Mouse (Mus musculus): ENCODE measurements around the gene Car11.
A peak's percentile ranks its signal among the peaks of the same experiment; 100 is the strongest.

Car11 gene

DNA sequence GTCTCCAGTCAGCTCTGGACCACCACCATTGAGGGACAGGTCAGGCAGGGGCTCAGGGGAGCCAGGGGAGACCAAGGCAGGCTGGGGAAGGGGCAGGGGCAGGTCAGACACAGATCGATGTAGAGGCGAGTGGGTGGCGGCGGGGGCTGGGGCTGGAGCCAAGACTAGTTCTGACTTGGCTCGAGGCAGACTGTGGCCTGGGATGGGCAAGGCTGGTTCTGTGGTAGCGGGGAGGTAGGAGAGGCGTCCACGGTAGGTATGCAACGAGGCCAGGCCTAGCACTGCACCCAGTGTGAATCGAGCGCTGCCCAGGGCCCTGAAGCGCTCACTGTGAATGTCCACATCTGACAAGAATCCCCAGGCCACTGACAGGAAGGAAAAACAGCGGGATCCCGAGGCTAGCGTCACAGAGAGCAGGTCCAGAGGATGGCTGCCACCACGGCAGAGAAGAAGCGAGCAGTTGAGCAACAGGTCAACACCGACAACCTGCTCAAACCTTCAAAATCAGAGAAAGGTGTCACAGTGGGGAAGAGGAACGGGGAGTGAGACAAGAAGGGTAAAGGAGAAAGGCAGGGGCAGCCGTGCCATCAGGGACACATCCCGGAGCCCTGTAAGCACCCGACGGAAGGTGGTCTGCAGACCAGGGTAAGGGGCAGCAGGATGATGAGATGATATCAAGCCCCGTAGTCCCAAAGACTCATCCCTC, 11.8 kb downstream of the Car11 start:
- DNase-seq (ENCODE audit: low spot score), result no peak

GRCm38 (mm10) chr7:45712022-45712757, 12.5 kb downstream of the Car11 start:
- DNase-seq (ENCODE audit: low spot score), result no peak

- DNase-seq (ENCODE audit: low spot score), result no peak
Measured at GRCm38 (mm10) chr7:45713396-45713795, 13.8 kb downstream of the Car11 start.

DNA sequence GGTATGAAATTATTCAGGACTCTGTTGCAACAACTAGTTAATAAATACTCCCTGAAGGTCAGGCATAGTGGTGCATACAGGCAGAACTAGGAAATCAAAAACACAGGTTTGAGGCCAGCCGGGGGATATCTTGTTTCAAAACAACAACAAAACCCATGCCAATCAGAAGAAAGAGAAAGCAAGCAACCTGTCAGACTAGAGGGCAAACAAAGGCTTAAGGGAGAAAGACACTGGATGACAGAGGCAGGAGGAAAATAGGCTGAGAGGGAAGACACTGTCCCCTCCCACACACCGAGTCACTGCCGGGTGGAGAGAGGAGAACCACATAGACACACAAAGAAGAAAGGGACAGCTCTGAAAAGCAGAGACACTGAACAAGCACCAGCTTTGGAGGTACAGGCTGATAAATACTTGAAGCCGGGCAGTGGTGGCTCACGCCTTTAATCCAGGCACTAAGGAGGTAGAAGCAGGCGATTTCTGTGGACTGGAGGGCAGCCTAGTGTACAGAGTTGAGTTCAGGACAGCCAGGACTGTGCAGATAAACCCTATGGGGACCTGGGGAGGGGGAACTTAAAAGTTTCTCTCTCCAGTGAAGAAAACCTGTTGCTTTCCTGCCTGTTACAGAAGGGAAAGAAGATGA, 14.4 kb downstream of the Car11 start:
- no peak for DNase-seq (ENCODE audit: low spot score)

DNA sequence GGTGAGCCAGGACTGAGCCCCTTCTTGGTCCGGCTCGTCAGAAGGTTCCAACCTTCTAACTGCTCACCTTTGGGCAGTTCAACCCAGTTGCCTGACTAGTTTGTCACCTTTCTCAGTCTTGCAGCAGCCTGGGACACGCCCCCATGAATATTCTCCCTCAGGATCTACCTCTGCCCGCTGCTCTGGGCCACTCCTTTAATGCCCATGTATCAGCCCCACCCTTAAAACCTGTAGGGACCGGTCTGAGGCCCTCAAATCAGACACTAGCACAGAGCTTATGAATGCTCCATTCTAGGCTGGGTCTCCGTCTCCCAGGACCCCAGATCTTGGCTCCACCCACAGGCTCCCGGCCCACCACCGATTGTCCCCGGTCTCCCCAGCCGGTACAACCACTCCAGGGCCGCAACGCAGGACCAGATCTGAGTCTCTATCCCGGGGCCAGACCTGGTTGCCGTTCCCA, 15.0 kb downstream of the Car11 start:
- no peak for DNase-seq (ENCODE audit: low spot score)

GRCm38 (mm10) chr7:45715090-45715708, 15.6 kb downstream of the Car11 start, which contains the start of gene Rpl18:
Gene Rpl18 (plus strand): TSS chr7:45715457.
- DNase-seq (ENCODE audit: low spot score), result peak; percentile 93

- no peak for DNase-seq (ENCODE audit: low spot score)
Measured at GRCm38 (mm10) chr7:45715741-45716459, 16.3 kb downstream of the Car11 start.

DNA sequence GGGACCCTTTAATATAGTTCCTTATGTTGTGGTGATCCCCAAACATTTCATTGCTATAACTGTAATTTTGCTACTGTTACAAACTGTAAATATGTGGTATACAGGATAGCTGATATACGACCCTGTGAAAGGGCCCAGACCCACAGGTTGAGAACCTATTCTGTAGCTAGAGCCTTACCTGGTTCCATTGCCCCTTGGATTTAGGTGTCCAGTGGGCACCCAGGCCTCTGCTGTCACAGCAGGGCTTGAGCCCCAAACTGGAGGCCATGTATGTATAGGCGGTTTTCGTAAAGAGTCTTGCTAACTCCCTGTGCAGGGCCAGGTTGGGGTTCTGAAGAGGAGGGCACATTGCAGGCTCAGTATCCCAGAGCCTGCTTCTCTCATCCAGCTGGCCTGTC, 16.8 kb downstream of the Car11 start:
- DNase-seq (ENCODE audit: low spot score), result no peak

DNA sequence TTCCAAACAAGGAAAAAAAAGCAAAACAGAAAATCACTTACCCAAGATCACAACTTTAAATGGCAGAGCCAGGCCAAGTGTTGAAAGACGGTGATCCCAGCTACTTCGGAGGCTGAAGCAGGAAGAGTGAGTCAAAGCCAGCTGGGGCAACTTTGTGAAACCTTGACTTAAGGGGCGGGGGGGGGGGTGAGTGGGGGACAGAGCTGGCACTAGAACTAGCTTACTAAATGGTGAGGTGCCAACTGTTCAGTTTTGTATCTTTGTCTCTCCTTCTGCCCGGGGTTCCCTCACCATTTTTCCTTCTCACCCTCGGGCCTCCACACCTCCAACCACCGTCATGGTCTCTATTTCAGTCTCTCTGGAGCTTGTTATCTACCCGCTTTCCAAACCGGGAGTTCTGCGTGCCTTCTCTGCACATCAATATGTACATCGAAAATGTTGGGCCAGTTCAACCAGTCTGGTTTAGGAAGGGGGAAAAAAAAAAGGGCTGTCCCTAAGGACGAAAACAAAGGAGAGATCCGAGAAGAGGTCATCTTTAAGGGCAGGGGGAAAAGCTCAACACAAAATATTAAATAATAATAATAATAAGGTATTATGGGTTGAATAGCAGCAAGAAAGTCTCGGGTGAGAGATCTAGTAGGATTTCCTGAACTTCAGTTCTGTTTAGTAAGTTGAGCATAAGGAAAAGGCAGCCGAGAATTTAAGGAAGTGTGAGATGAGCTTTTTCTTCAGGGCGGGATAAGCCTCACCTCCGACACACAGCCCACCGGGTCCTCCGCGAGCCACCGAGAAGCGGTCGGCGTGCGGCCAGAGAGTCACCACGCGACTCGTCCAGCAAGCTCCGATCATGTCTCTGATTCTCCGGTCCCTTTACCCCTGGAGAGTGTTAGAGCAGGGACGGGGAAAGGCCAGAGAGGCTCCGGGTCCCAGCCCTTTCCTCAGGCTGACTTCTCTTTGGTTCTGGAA, 17.6 kb downstream of the Car11 start:
- no peak for DNase-seq (ENCODE audit: low spot score)

DNA sequence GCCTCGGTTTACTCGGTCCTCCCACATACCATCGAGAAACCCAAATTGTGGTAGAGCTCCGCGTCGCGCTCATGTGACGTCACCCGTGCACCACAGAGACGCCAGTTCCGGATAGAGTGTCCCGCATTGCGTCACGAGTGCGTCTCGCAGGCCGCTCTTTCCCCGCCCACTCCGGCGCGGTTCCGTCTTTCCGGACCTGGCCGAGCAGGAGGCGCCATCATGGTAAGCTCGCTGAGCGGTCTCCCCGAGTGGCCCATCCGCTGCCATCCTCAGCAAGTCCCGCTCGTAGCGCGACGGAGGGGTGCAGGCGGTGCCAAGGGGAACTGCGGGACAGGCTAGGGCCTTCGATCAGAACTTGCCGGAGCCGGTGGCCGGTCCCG, 18.3 kb downstream of the Car11 start, which contains the start of gene Sphk2:
Gene Sphk2 (minus strand): TSS at position 85 of the 380 bp plus-strand sequence.
- peak; percentile 98 for DNase-seq (ENCODE audit: low spot score)

GRCm38 (mm10) chr7:45718331-45718730, 18.7 kb downstream of the Car11 start:
- DNase-seq (ENCODE audit: low spot score), result no peak

GRCm38 (mm10) chr7:45719180-45719579, 19.5 kb downstream of the Car11 start:
- DNase-seq (ENCODE audit: low spot score), result no peak

DNA sequence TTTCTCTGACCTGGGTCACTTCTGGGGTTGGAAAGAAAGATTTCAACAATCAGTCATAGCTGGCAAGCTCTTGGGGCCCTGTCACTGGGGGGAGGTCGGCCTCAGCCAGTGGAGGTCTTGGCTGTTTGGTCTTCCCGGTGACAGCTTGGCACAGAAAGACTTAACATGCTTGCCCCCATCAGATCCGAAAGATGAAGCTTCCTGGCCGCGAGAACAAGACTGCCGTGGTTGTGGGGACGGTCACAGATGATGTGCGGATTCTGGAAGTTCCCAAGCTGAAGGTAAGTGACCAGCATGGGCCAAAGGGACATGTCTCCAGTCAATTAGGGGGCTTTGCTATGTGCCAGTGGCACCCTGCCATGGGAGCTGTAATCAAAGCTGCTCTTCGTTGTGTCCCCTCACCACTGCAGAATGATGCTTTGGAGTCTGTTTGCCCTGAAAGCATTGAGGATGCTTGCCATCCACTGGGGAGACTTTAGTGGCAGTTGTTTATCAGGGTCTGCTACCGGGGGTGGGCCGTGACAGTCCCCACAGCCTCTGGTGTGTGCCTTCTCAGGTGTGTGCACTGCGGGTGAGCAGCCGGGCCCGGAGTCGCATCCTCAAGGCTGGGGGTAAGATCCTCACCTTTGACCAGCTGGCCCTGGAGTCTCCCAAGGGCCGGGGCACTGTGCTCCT, 20.2 kb downstream of the Car11 start:
- DNase-seq (ENCODE audit: low spot score), result no peak

DNA sequence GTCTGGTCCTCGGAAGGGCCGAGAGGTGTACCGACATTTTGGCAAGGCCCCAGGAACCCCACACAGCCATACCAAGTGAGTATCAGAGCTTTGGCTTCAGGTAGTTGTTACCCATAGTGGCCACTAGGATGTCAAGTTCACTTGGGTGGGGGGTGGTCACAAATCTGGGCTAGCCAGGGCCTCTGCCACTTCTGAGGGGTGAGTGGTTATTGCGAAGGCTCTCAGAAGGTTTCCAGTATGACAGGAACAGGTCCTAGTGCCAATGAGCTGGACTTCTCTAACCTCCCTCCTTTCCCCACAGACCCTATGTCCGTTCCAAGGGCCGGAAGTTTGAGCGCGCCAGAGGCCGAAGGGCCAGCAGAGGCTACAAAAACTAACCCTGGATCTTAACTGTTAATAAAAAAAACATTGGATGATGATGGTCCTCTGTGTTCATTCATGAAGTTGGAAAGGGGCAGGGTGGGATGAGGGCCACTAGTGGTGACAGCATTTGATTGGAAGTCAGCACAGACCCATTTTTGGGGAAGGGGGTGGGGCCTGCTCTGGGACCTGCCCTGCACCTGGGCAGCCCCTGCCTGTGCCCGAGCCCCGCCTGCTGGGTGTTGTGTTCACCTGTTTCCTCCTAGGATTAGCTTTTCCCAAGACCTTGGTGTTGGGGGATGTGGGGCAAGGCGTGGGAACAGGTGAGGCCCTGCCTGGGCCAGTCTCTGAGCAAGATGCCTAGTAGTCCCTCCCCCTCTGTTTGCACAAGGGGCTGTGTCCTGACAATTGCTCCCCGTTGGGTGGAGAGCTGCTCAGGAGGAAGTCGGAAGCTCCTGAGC, 21.0 kb downstream of the Car11 start, which contains the start of gene Fam83e:
Gene Fam83e (plus strand): TSS at position 800 of the 821 bp plus-strand sequence.
- DNase-seq (ENCODE audit: low spot score), result peak; percentile 15

GRCm38 (mm10) chr7:45721234-45721571, 21.6 kb downstream of the Car11 start:
- no peak for DNase-seq (ENCODE audit: low spot score)

GRCm38 (mm10) chr7:45721642-45722347, 22.2 kb downstream of the Car11 start:
- DNase-seq (ENCODE audit: low spot score), result no peak

DNA sequence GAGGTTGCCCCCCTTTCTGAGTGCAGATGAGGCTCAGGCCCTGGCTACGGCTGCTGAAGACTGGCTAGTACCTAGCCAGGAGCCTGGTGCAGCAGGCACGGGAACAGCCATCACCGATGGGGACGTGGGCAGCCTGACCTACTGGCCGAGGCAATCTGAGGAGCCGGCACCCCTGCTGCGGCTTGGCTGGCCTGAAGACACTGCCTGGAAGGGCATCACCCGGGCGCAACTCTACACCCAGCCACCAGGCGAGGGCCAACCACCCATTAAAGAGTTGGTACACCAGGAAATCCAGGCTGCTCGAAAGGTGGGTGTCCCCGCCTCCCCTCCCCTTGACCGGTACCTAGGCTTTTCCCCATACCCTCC, 22.7 kb downstream of the Car11 start:
- no peak for DNase-seq (ENCODE audit: low spot score)

DNA sequence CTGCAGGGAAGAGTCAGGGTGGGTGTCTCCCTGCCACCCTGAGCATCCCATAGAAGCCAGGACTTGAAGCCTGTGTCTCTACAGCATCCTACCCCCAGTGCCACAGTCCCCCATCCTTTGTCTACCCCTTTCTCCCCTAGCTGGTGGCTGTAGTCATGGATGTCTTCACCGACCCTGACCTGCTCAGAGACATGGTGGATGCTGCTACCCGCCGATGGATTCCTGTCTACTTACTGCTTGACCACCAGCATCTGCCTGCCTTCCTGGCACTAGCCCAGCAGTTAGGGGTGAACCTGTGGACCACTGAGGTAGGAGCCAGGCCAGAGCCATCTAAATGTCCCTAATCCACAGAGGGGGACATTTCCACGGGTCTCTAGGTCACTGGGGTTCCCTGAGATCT, 23.7 kb downstream of the Car11 start:
- no peak for DNase-seq (ENCODE audit: low spot score)

DNA sequence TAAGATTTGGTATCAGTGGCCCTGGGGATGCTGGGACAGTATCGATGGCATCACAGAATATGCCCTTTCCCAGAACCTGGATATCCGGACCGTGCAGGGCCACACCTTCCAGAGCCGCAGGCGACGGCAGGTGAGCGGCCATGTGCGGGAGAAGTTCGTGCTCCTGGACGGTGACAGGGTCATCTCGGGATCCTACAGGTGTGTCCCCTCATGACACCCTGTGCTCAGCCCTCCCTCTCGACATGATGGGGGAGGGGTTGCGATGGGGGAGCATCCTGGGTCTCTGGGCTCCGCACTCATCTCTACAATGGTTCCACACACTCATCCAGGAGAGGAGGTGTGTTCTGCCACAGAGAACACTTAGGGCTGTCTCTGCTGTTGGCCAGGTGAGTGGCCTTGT, 24.1 kb downstream of the Car11 start:
- DNase-seq (ENCODE audit: low spot score), result no peak
